Mouse (Mus musculus): ENCODE measurements around the gene B3gat2.

DNA sequence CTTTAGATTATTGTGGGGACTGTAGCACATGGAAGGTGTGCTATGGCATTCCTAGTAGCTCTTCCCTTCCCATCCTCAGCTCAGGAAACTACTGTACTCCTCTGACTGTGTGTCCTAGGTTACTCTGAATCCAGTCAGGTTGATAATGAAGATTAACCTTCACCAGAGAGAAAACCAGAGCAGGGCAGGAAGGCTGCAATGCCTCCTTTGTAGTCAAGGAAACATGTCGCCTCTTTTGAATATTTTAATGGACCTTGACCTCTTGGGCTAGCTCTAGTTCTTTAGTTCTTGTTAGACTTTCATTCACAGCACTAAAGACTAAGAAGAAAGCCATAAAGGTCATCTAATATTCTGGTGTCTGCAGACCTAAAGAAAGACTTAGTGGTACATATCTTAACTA lies 7.2 kb upstream of the B3gat2 start:
- TF ChIP-seq MAX (IDR thresholded peaks at IDR 0.05; ENCODE audit: low read depth) (no peak), POLR2A (IDR thresholded peaks at IDR 0.05; ENCODE audit: insufficient read length, low read depth) (no peak), USF1 (IDR thresholded peaks at IDR 0.05; ENCODE audit: low read depth) (no peak), TCF3 (IDR thresholded peaks at IDR 0.05; ENCODE audit: insufficient read length, low read depth) (no peak), CEBPB (IDR thresholded peaks at IDR 0.05; ENCODE audit: insufficient read depth, poor library complexity, severe bottlenecking) (no peak), REST (IDR thresholded peaks at IDR 0.05; ENCODE audit: insufficient read depth, insufficient read length) (no peak)
